Mouse (Mus musculus) lung, embryonic 15.5 days (tissue): ENCODE measurements around the gene Arsg. TPM values are rescaled to one million over a fixed set of nuclear protein-coding genes. Genes with fewer than 3 reads are reported as not detected.

ENCODE experiments used
- ATAC-seq: fragments of 200-750 bp; cut with Nextera tagmentation; 2 replicates; pipeline ENCODE4 v1.8.0; 2017; ENCODE audit warnings: moderate number of reproducible peaks, borderline replicate concordance; ENCODE audit not compliant: low FRiP score, low TSS enrichment; ENCODE audit errors: extremely low read depth
- H3K27ac ChIP-seq: fragments of 300-500 bp; sonication (generic); 2 replicates; pipeline ENCODE4 v1.5.1; 2015; ENCODE audit warnings: moderate library complexity, mild to moderate bottlenecking, inconsistent platforms
- H3K27me3 ChIP-seq: fragments of 300-500 bp; sonication (generic); 2 replicates; pipeline ENCODE4 v1.6.1; 2015; ENCODE audit warnings: inconsistent platforms
- H3K36me3 ChIP-seq: fragments of 300-500 bp; sonication (generic); 2 replicates; pipeline ENCODE4 v1.6.1; 2015; ENCODE audit warnings: inconsistent platforms
- H3K4me1 ChIP-seq: fragments of 300-500 bp; sonication (generic); 2 replicates; pipeline ENCODE4 v1.6.1; 2015; ENCODE audit warnings: inconsistent platforms
- H3K4me2 ChIP-seq: fragments of 300-500 bp; sonication (generic); 2 replicates; pipeline ENCODE4 v1.6.1; 2015; ENCODE audit warnings: inconsistent platforms, mild to moderate bottlenecking, moderate library complexity
- H3K4me3 ChIP-seq: fragments of 300-500 bp; sonication (generic); 2 replicates; pipeline ENCODE4 v1.5.1; 2015; ENCODE audit warnings: mild to moderate bottlenecking, inconsistent platforms
- H3K9ac ChIP-seq: fragments of 300-500 bp; sonication (generic); 2 replicates; pipeline ENCODE4 v1.6.1; 2015; ENCODE audit warnings: inconsistent platforms
- H3K9me3 ChIP-seq: fragments of 300-500 bp; sonication (generic); 2 replicates; pipeline ENCODE4 v1.6.1; 2016; ENCODE audit warnings: inconsistent platforms
- WGBS: fragments of 180-500 bp; shearing (Covaris S2); methylation state at CpG from one replicate; pipeline ENCODE4 v1.1.7; 2015; 5-methylcytosine and 5-hydroxymethylcytosine counted together
- polyA plus RNA-seq: library from polyadenylated mRNA; unstranded; fragments of >200 nt; fragmentation: Nextera tagmentation; extraction: Ambion mirVana; gene quantifications from 2 replicates; pipeline ENCODE4 v1.2.1, GENCODE M21; 2015

Gene Arsg
- polyA plus RNA-seq, 1 experiment from 2014 or later = 4.2 TPM

GRCm38 (mm10) chr11:109470921-109471861, 2.0 kb upstream of the Arsg start:
- H3K4me2 ChIP-seq = peak overlapping the region; percentile 98
- peak overlapping the region; percentile 83 for H3K4me3 ChIP-seq
- no peaks in the 10 kb centered on the region for H3K9me3 ChIP-seq
- no peak for ATAC-seq
- H3K36me3 ChIP-seq = no peaks in the 10 kb centered on the region
- no peak overlapping the region for H3K9ac ChIP-seq
- WGBS = 34% methylated on average over 15 of the region's 15 CpGs
- no peaks in the 10 kb centered on the region for H3K27me3 ChIP-seq
- peaks cover 22% of the 10 kb centered on the region; the same call in 1 of the 2 replicates for H3K4me1 ChIP-seq
- no peak overlapping the region for H3K27ac ChIP-seq

- peaks cover 15% of the 10 kb centered on the region; the same call in 1 of the 2 replicates for H3K4me1 ChIP-seq
- peak overlapping the region; percentile 98 for H3K4me2 ChIP-seq
- H3K4me3 ChIP-seq = peak overlapping the region; percentile 83
- ATAC-seq = no peak
- H3K27me3 ChIP-seq = no peaks in the 10 kb centered on the region
- H3K27ac ChIP-seq = no peak overlapping the region
- 0% methylated on average over 33 of the region's 33 CpGs for WGBS
- H3K9ac ChIP-seq = peak overlapping the region; percentile 79
- H3K36me3 ChIP-seq = no peaks in the 10 kb centered on the region
- H3K9me3 ChIP-seq = no peaks in the 10 kb centered on the region
Measured at GRCm38 (mm10) chr11:109472171-109472691, 943 bp upstream of the Arsg start.

GRCm38 (mm10) chr11:109472821-109473170, 378 bp upstream of the Arsg start:
- Histone ChIP-seq H3K9me3 (no peaks in the 10 kb centered on the region), H3K36me3 (no peaks in the 10 kb centered on the region), H3K4me1 (peaks cover 14% of the 10 kb centered on the region; the same call in 1 of the 2 replicates), H3K9ac (peak overlapping the region; percentile 79), H3K27me3 (no peaks in the 10 kb centered on the region), H3K27ac (peak overlapping the region; percentile 85), H3K4me2 (peak overlapping the region; percentile 98), H3K4me3 (peak overlapping the region; percentile 83)
- ATAC-seq = no peak
- 1% methylated on average over 13 of the region's 13 CpGs for WGBS

- Histone ChIP-seq H3K27me3 (no peaks in the 10 kb centered on the region), H3K27ac (peak overlapping the region; percentile 85; the same call in 1 of the 2 replicates), H3K4me2 (peak overlapping the region; percentile 98), H3K4me1 (peaks cover 10% of the 10 kb centered on the region; the same call in 1 of the 2 replicates), H3K9me3 (no peaks in the 10 kb centered on the region), H3K9ac (peak overlapping the region; percentile 79), H3K4me3 (peak overlapping the region; percentile 83), H3K36me3 (no peaks in the 10 kb centered on the region)
- WGBS = 7% methylated on average over 14 of the region's 14 CpGs
- ATAC-seq = no peak
Measured at GRCm38 (mm10) chr11:109474086-109474742, 1.0 kb downstream of the Arsg start.

GRCm38 (mm10) chr11:109474836-109475235, 1.7 kb downstream of the Arsg start:
- Histone ChIP-seq H3K9me3 (no peaks in the 10 kb centered on the region), H3K9ac (no peak overlapping the region), H3K4me1 (peaks cover 10% of the 10 kb centered on the region; the same call in 1 of the 2 replicates), H3K27me3 (no peaks in the 10 kb centered on the region), H3K36me3 (no peaks in the 10 kb centered on the region), H3K4me2 (no peak overlapping the region; the same call in 1 of the 2 replicates), H3K4me3 (no peak overlapping the region), H3K27ac (no peak overlapping the region)
- WGBS = 80% methylated on average over 13 of the region's 13 CpGs
- ATAC-seq = no peak

GRCm38 (mm10) chr11:109475717-109476116, 2.5 kb downstream of the Arsg start:
- Histone ChIP-seq H3K4me2 (no peak overlapping the region), H3K27me3 (no peaks in the 10 kb centered on the region), H3K27ac (no peak overlapping the region), H3K9me3 (no peaks in the 10 kb centered on the region), H3K4me1 (peaks cover 10% of the 10 kb centered on the region; the same call in 1 of the 2 replicates), H3K9ac (no peak overlapping the region), H3K4me3 (no peak overlapping the region), H3K36me3 (no peaks in the 10 kb centered on the region)
- ATAC-seq = no peak
- 86% methylated on average over 4 of the region's 4 CpGs for WGBS

- Histone ChIP-seq H3K4me3 (no peak overlapping the region), H3K27ac (no peak overlapping the region), H3K4me1 (peaks cover 10% of the 10 kb centered on the region; the same call in 1 of the 2 replicates), H3K9me3 (no peaks in the 10 kb centered on the region), H3K36me3 (no peaks in the 10 kb centered on the region), H3K27me3 (no peaks in the 10 kb centered on the region), H3K4me2 (no peak overlapping the region), H3K9ac (no peak overlapping the region)
- 61% methylated on average over 2 of the region's 2 CpGs for WGBS
- no peak for ATAC-seq
Measured at GRCm38 (mm10) chr11:109476241-109476640, 3.1 kb downstream of the Arsg start.

GRCm38 (mm10) chr11:109476653-109477052, 3.5 kb downstream of the Arsg start:
- 36% methylated on average over 6 of the region's 6 CpGs for WGBS
- ATAC-seq = no peak
- no peaks in the 10 kb centered on the region for H3K36me3 ChIP-seq

GRCm38 (mm10) chr11:109477606-109478380, 4.6 kb downstream of the Arsg start:
- H3K27ac ChIP-seq = no peak overlapping the region
- H3K9me3 ChIP-seq = no peaks in the 10 kb centered on the region
- no peak for ATAC-seq
- H3K36me3 ChIP-seq = no peaks in the 10 kb centered on the region
- H3K9ac ChIP-seq = no peak overlapping the region
- H3K27me3 ChIP-seq = no peaks in the 10 kb centered on the region
- H3K4me1 ChIP-seq = 0 out of 2 replicates have a peak, but pooled peaks cover 2% of the 10 kb centered on the region
- no peak overlapping the region for H3K4me3 ChIP-seq
- no peak overlapping the region for H3K4me2 ChIP-seq
- 41% methylated on average over 16 of the region's 16 CpGs for WGBS

More at GRCm38 (mm10) chr11:109476653-109477052, 3.5 kb downstream of the Arsg start:
- Histone ChIP-seq H3K9me3 (no peaks in the 10 kb centered on the region), H3K4me2 (no peak overlapping the region), H3K4me3 (no peak overlapping the region), H3K9ac (no peak overlapping the region), H3K27ac (no peak overlapping the region), H3K4me1 (peaks cover 9% of the 10 kb centered on the region; the same call in 1 of the 2 replicates), H3K27me3 (no peaks in the 10 kb centered on the region)

GRCm38 (mm10) chr11:109479575-109480285, 6.6 kb downstream of the Arsg start:
- Histone ChIP-seq H3K4me1 (no peaks in the 10 kb centered on the region), H3K9me3 (no peaks in the 10 kb centered on the region), H3K9ac (no peak overlapping the region), H3K27me3 (no peaks in the 10 kb centered on the region), H3K4me3 (no peak overlapping the region), H3K36me3 (no peaks in the 10 kb centered on the region), H3K4me2 (no peak overlapping the region), H3K27ac (no peak overlapping the region)
- ATAC-seq = no peak
- 67% methylated on average over 16 of the region's 16 CpGs for WGBS

GRCm38 (mm10) chr11:109480440-109480839, 7.3 kb downstream of the Arsg start:
- Histone ChIP-seq H3K9me3 (no peaks in the 10 kb centered on the region), H3K4me2 (no peak overlapping the region), H3K4me1 (no peaks in the 10 kb centered on the region), H3K36me3 (no peaks in the 10 kb centered on the region), H3K27ac (no peak overlapping the region), H3K9ac (no peak overlapping the region), H3K27me3 (no peaks in the 10 kb centered on the region), H3K4me3 (no peak overlapping the region)
- WGBS = 80% methylated on average over 8 of the region's 8 CpGs
- no peak for ATAC-seq
